Mouse (Mus musculus) heart, postnatal 0 days (tissue): ENCODE measurements at regions not wholly inside any gene's neighbourhood (a gene's known extent, or its start where the extent isn't known, plus 50 kb on each side); places are given as distances from the start of the nearest gene placed in this dataset.

ENCODE experiments used
- CTCF ChIP-seq: IDR thresholded peaks from 2 replicates; pipeline ENCODE4 v1.5.1; 2016; ENCODE audit warnings: antibody characterized with exemption, control low read depth, low read depth
- EP300 ChIP-seq: IDR thresholded peaks from 2 replicates; pipeline ENCODE4 v1.6.1; 2016; ENCODE audit warnings: antibody characterized with exemption, low read depth

- TF ChIP-seq EP300 (no peak), CTCF (no peak)
Observed at GRCm38 (mm10) chr11:20935910-20936309, 105.1 kb upstream of the Lgalsl start.
